Mouse (Mus musculus) small intestine, adult 2 months (tissue): ENCODE measurements around the gene Cacna2d3.

ENCODE experiments used
- CTCF ChIP-seq: fragments of 200-500 bp; IDR thresholded peaks from 2 replicates; pipeline ENCODE4 v1.5.1; 2012; ENCODE audit warnings: low read depth, mild to moderate bottlenecking, control low read depth, inconsistent platforms, low read length, moderate library complexity, mixed read lengths; ENCODE audit not compliant: insufficient replicate concordance, insufficient read length; ENCODE audit errors: extremely low read depth
- POLR2A ChIP-seq: fragments of 200-500 bp; IDR thresholded peaks from 2 replicates; pipeline ENCODE4 v1.6.1; 2012; ENCODE audit warnings: low read depth, mild to moderate bottlenecking, control low read depth, inconsistent platforms, low read length, moderate library complexity

- TF ChIP-seq POLR2A, result no peak
- no peak for TF ChIP-seq CTCF
Observed at GRCm38 (mm10) chr14:29721131-29721487, 555 bp downstream of the Cacna2d3 start.
